Mouse (Mus musculus): ENCODE results near the gene Gm42742.

The Gm42742 gene

GRCm38 (mm10) chr7:127020901-127021562 is at the start of gene Gm42742, which contains the start of gene Prrt2:
Gene Gm42742, minus strand, starts transcription at chr7:127021097.
Gene Prrt2, minus strand, starts transcription at chr7:127021211.
- DNase-seq (ENCODE audit: low spot score), result no peak

DNA sequence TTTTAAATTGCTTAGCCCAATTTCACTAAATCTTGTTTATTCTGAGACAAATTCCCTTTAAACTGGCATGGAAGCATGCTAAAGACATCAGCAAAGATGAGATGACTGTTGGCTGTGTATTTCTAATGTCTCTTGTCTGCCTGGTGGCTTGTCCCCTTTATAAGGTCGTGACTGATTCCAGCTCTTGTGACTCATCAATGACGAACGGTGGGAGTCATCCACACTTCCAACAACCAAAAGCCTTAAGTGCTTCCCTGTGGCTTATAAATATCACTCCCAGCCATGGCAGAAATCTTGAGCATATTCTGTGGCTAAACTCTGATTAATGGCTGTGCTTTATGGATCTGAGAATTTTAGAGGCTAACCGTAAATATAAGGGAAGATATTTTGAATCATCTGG is 45.4 kb upstream of the Gm42742 start:
- DNase-seq (ENCODE audit: low spot score), result no peak

DNA sequence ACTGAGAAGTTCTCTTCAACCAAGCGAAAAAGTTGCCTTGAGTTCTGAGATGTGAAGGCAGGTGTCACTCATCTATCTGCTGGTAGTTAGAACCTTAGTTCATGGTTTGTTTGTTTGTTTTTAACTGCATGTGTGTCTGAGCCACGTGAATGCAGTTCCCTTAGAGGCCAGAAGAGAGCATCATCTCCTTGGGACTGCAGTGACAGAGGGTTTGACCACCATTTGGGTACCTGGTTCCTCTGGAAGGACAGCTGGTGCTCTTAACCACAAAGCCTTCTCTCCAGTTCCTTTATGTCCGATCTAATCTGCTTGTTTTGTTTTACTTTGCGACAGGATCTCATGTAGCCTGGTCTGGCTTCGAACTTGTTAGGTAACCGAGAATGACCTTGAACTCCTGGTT is 44.6 kb upstream of the Gm42742 start:
- DNase-seq (ENCODE audit: low spot score), result no peak

GRCm38 (mm10) chr7:127055026-127055585 is 34.2 kb upstream of the Gm42742 start:
- DNase-seq (ENCODE audit: low spot score), result no peak

DNA sequence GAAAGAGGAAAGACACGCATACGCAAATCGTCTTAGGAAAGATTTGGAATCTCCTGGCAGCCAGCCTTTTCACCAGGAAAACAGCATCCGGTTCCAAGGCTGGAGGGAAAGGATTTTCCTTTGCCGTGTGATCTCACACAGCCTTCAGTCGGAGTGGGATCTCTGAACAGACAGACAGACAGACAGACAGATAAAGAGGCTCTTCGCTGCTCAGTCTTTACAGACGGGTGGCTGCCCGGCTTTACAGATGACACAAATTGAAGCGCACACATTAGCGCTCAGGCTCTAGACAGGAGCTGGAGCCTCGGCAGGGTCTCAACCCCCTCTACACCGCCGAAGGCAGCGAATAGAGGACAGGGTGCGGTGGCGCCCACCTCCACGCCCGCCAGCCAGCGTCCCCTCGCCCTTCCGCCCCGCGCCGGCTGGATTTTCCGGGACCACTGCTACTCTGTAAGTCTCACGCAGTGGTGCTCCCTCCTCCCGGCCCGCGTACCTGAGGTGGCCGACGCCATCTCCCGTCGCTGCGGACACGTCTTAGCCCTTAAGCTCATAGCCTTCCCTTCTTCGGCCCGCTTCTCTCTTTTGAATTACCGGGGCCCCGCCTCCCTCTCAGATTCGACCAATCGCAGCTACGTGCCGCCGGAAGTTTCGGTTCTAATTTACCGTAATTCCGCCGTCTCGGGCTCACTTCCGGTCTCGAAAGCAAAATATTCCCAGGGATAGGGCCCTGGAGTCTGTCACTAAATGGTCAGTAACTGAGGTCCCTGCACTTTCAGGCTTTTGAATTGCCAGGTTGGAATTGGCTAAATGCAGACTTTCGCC is 21.2 kb upstream of the Gm42742 start, which contains the start of gene Kif22:
Kif22 (minus strand) TSS at position 621 of the 822 bp plus-strand sequence.
- peak; percentile 61 for DNase-seq (ENCODE audit: low spot score)

DNA sequence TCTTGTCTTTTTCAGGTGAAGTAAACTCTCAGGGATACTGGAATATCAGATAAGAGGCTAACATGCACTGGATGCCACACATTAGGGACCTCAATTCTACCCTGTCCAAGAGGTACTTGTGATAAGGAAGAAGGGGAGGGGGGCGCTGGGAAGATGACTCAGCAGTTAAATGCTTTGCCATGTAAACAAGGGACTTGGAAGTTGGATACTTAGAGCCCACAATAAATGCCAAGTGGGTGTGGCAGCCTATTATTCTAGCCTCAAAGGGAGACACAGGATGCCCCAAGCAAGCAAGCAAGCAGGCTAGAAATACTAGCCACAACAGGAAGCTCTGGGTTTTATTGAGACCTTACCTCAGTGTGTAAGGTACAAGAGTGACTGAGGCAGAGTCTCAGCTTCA is 10.3 kb upstream of the Gm42742 start:
- DNase-seq (ENCODE audit: low spot score), result no peak

GRCm38 (mm10) chr7:127030172-127030571 is 9.3 kb upstream of the Gm42742 start:
- DNase-seq (ENCODE audit: low spot score), result no peak

- DNase-seq (ENCODE audit: low spot score), result no peak
Observed at GRCm38 (mm10) chr7:127027885-127028284, 7.0 kb upstream of the Gm42742 start.

GRCm38 (mm10) chr7:127026984-127027726 is 6.3 kb upstream of the Gm42742 start, which contains the start of gene Maz:
Gene Maz, minus strand, starts transcription at chr7:127027037.
- DNase-seq (ENCODE audit: low spot score), result peak; percentile 98

- DNase-seq (ENCODE audit: low spot score), result no peak
Observed at GRCm38 (mm10) chr7:127026616-127026983, 5.7 kb upstream of the Gm42742 start.

GRCm38 (mm10) chr7:127026161-127026600 is 5.3 kb upstream of the Gm42742 start:
- no peak for DNase-seq (ENCODE audit: low spot score)

GRCm38 (mm10) chr7:127025556-127026160 is 4.8 kb upstream of the Gm42742 start:
- DNase-seq (ENCODE audit: low spot score), result no peak

GRCm38 (mm10) chr7:127024755-127025555 is 4.1 kb upstream of the Gm42742 start:
- DNase-seq (ENCODE audit: low spot score), result no peak

DNA sequence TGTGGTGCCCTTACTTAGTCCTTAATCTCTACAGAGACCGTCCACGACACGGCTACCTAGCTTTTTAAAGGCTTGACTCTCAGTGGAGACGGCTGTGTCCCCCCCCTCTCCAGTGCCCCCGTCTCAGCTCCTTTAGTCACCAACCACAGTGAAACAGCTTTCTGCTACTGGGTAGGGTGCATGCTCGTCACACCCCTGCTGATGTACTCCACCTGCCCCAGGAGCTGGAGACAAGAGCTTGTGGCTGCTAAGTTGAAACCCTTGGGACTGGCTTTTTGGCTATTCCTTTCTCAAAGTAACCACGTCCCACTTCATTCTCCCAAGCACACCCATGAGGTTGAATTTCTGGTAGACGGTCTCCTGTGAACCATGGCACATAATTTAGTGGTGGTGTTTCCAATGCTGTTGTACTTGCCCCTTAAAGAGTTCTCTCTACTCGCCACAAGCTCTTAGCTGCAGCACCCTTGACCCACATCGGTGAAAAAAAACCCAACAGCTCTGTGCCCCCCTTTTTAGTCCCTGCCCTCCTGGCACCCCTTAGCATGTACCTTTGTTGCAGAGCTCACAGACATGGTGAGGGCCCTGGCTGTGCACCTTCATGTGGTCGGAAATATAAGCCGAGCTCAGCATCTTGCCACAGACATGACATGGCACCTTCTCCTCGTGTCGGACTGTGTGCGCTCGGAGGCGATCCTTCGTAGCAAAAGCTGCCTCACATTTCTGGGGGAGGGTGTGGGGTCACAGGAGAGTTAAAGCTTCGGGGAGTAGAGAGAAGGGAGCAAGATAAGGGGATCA is 3.2 kb upstream of the Gm42742 start:
- DNase-seq (ENCODE audit: low spot score), result no peak

GRCm38 (mm10) chr7:127023272-127023691 is 2.4 kb upstream of the Gm42742 start:
- no peak for DNase-seq (ENCODE audit: low spot score)

GRCm38 (mm10) chr7:127022528-127023271 is 1.8 kb upstream of the Gm42742 start:
- no peak for DNase-seq (ENCODE audit: low spot score)

GRCm38 (mm10) chr7:127021563-127022527 is 948 bp upstream of the Gm42742 start:
- DNase-seq (ENCODE audit: low spot score), result no peak

GRCm38 (mm10) chr7:127020491-127020890 is 406 bp downstream of the Gm42742 start:
- no peak for DNase-seq (ENCODE audit: low spot score)
